Mouse (Mus musculus) heart, adult 11 months (tissue): Measurements from ENCODE around the gene Slc11a1.
A peak's percentile ranks its signal among the peaks of the same experiment; 100 is the strongest.
"Not testable (repeated sequence)": the region's sequence is repeated elsewhere in the genome, so short reads cannot be mapped to it uniquely, and the experiment has no call there.

ENCODE experiments used
- DNase-seq: peaks from one replicate; pipeline ENCODE4 v3.0.0; 2022

Slc11a1 gene

GRCm38 (mm10) chr1:74374980-74375379 lies at the start of gene Slc11a1:
Slc11a1 (plus strand) TSS chr1:74375195.
- peak; percentile 98 for DNase-seq

GRCm38 (mm10) chr1:74326916-74327315 lies 48.1 kb upstream of the Slc11a1 start:
- DNase-seq = not testable (repeated sequence)

GRCm38 (mm10) chr1:74329899-74330431 lies 45.0 kb upstream of the Slc11a1 start:
- no peak for DNase-seq

- peak; percentile 98 for DNase-seq
Observed at GRCm38 (mm10) chr1:74331046-74331681, 43.8 kb upstream of the Slc11a1 start.

GRCm38 (mm10) chr1:74332241-74332763 lies 42.7 kb upstream of the Slc11a1 start:
- DNase-seq = peak; percentile 100

GRCm38 (mm10) chr1:74332930-74333329 lies 42.1 kb upstream of the Slc11a1 start:
- peak; percentile 92 for DNase-seq

- DNase-seq = peak; percentile 91
Observed at GRCm38 (mm10) chr1:74334607-74335006, 40.4 kb upstream of the Slc11a1 start.

GRCm38 (mm10) chr1:74335033-74335432 lies 40.0 kb upstream of the Slc11a1 start:
- peak; percentile 98 for DNase-seq

GRCm38 (mm10) chr1:74335436-74336170 lies 39.4 kb upstream of the Slc11a1 start:
- DNase-seq = peak; percentile 95

- no peak for DNase-seq
Observed at GRCm38 (mm10) chr1:74337241-74337771, 37.7 kb upstream of the Slc11a1 start.

- no peak for DNase-seq
Observed at GRCm38 (mm10) chr1:74338013-74338412, 37.0 kb upstream of the Slc11a1 start.

- DNase-seq = no peak
Observed at GRCm38 (mm10) chr1:74338626-74339025, 36.4 kb upstream of the Slc11a1 start.

GRCm38 (mm10) chr1:74339917-74340316 lies 35.1 kb upstream of the Slc11a1 start:
- peak; percentile 90 for DNase-seq

GRCm38 (mm10) chr1:74340361-74340764 lies 34.6 kb upstream of the Slc11a1 start:
- DNase-seq = peak; percentile 98

GRCm38 (mm10) chr1:74340992-74341391 lies 34.0 kb upstream of the Slc11a1 start:
- DNase-seq = not testable (repeated sequence)

GRCm38 (mm10) chr1:74341898-74342297 lies 33.1 kb upstream of the Slc11a1 start:
- peak; percentile 89 for DNase-seq

GRCm38 (mm10) chr1:74342308-74342707 lies 32.7 kb upstream of the Slc11a1 start:
- DNase-seq = no peak

- DNase-seq = no peak
Observed at GRCm38 (mm10) chr1:74343161-74343560, 31.8 kb upstream of the Slc11a1 start.

GRCm38 (mm10) chr1:74344163-74344916 lies 30.7 kb upstream of the Slc11a1 start:
- peak; percentile 88 for DNase-seq

GRCm38 (mm10) chr1:74351185-74351769 lies 23.7 kb upstream of the Slc11a1 start:
- no peak for DNase-seq

- DNase-seq = peak; percentile 94
Observed at GRCm38 (mm10) chr1:74352532-74353096, 22.4 kb upstream of the Slc11a1 start.
